Mouse (Mus musculus) lung, postnatal 0 days (tissue): ENCODE measurements around the gene Fam166a.

Experiments used
- CTCF ChIP-seq: IDR thresholded peaks from 2 replicates; pipeline ENCODE4 v1.5.1; 2016; ENCODE audit warnings: antibody characterized with exemption, mild to moderate bottlenecking
- EP300 ChIP-seq: IDR thresholded peaks from 2 replicates; pipeline ENCODE4 v1.6.1; 2016; ENCODE audit warnings: antibody characterized with exemption, mild to moderate bottlenecking, control low read depth

GRCm38 (mm10) chr2:25239766-25240165, 21.2 kb downstream of the Fam166a start:
- no peak for TF ChIP-seq CTCF
- TF ChIP-seq EP300, result no peak
